Mouse (Mus musculus) neural tube, embryonic 12.5 days (tissue): ENCODE results near the gene Chpf. TPM values are rescaled to one million over a fixed set of nuclear protein-coding genes. Genes with fewer than 3 reads are reported as not detected.
A peak's percentile ranks its signal among the peaks of the same experiment; 100 is the strongest.

ENCODE experiments used
- ATAC-seq: fragments of 200-750 bp; cut with Nextera tagmentation; 2 replicates; pipeline ENCODE4 v1.8.0; 2017; ENCODE audit warnings: low read depth, mild to moderate bottlenecking, moderate TSS enrichment, moderate library complexity; ENCODE audit not compliant: low FRiP score
- H3K27ac ChIP-seq: fragments of 300-500 bp; sonication (generic); 2 replicates; pipeline ENCODE4 v1.5.1; 2016
- H3K27me3 ChIP-seq: fragments of 300-500 bp; sonication (generic); replicated peaks from 2 replicates; pipeline ENCODE4 v1.6.1; 2016; ENCODE audit warnings: mild to moderate bottlenecking
- H3K36me3 ChIP-seq: fragments of 300-500 bp; sonication (generic); 2 replicates; pipeline ENCODE4 v1.6.1; 2016; ENCODE audit warnings: mild to moderate bottlenecking
- H3K4me1 ChIP-seq: fragments of 300-500 bp; sonication (generic); 2 replicates; pipeline ENCODE4 v1.6.1; 2016
- H3K4me2 ChIP-seq: fragments of 300-500 bp; sonication (generic); replicated peaks from 2 replicates; pipeline ENCODE4 v1.6.1; 2016; ENCODE audit warnings: mild to moderate bottlenecking
- H3K4me3 ChIP-seq: fragments of 300-500 bp; sonication (generic); 2 replicates; pipeline ENCODE4 v1.5.1; 2016
- H3K9ac ChIP-seq: fragments of 300-500 bp; sonication (generic); 2 replicates; pipeline ENCODE4 v1.6.1; 2016; ENCODE audit warnings: mild to moderate bottlenecking
- H3K9me3 ChIP-seq: fragments of 300-500 bp; sonication (generic); 2 replicates; pipeline ENCODE4 v1.6.1; 2016; ENCODE audit warnings: mild to moderate bottlenecking
- WGBS: fragments of 180-500 bp; shearing (Covaris S2); methylation state at CpG from one replicate; pipeline ENCODE4 v1.1.7; 2016; 5-methylcytosine and 5-hydroxymethylcytosine counted together
- polyA plus RNA-seq: library from polyadenylated mRNA; unstranded; fragments of >200 nt; fragmentation: Nextera tagmentation; extraction: Ambion mirVana; gene quantifications from 2 replicates; pipeline ENCODE4 v1.2.1, GENCODE M21; 2016

The Chpf gene
- polyA plus RNA-seq, 1 experiment from 2014 or later = 43.6 TPM

DNA sequence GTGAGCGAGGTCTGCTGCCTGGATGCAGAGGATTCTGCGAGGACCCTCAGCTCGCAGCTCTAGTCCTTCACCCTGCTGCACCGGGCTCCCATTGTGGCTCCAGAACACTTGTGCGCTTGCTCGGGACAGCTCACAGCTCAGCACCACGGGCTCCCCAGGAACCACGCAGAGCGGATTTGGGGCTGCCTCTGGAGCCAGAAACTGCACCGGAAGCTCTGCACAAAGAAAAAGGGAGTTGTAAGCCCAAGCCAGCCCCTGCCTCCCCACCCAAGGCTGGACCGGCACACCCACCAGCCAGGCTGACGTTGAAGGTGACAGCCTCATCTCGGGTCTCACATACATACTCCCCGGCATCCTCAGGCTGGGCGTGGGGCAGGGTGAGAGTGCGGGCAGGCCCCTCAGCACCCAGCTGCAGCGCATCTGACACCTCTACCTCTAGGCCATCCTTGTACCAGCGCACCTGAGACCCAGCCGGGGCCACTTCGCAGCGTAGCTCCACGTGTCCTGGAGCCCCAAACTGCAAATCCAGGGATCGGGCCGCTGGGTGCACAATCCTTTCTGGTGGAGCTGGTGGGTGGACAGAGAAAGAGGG lies 13.6 kb upstream of the Chpf start:
- Histone ChIP-seq H3K4me3 (no peak overlapping the region), H3K27ac (no peak overlapping the region), H3K4me1 (peaks cover 6% of the 10 kb centered on the region), H3K9me3 (no peaks in the 10 kb centered on the region), H3K4me2 (no peak overlapping the region), H3K36me3 (peaks cover 13% of the 10 kb centered on the region; the same call in 1 of the 2 replicates), H3K27me3 (peaks cover 33% of the 10 kb centered on the region), H3K9ac (no peak overlapping the region)
- 38% methylated on average over 24 of the region's 24 CpGs for WGBS
- no peak for ATAC-seq

DNA sequence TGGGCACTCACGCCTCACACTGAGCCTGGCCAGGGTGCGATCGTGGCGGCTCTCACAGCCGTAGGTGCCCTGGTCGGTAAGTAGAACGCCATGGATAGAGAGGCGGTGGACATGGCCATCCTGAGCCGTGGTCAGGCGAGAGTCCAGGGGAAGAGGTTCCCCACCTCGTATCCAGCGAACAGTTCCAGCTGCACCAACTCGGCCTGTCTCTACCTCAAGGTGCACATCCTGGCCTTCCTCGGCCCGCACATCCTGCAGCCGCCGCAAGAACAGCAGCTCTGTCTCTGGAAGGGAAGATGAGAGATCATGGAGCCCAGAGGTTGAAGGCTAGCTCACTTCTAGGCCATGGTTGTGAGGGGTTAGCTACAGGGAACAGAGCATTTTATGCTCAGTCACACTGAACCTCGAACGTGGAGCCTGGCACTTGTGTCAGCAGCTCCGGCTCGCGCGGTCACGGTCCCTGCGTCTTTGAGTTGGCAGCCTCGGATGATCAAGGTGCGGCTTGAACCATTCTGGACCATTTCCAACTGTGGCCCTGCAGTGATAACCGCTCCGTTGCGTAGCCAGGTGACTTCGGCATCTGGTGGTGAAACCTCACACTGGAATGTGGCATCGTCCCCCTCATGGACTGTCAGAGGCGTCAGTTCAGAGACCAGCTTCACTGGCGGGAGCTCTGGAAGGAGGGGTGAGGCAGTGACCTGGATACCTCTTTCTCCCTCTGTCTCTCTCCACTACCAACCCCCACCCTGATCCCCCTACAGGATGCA lies 11.9 kb upstream of the Chpf start:
- no peak overlapping the region for H3K4me3 ChIP-seq
- H3K9ac ChIP-seq = no peak overlapping the region
- H3K27ac ChIP-seq = no peak overlapping the region
- H3K4me2 ChIP-seq = no peak overlapping the region
- ATAC-seq = no peak
- peaks cover 49% of the 10 kb centered on the region for H3K27me3 ChIP-seq
- WGBS = 84% methylated on average over 34 of the region's 34 CpGs
- no peaks in the 10 kb centered on the region for H3K9me3 ChIP-seq
- peaks cover 19% of the 10 kb centered on the region for H3K4me1 ChIP-seq
- H3K36me3 ChIP-seq = peaks cover 6% of the 10 kb centered on the region; the same call in 1 of the 2 replicates

DNA sequence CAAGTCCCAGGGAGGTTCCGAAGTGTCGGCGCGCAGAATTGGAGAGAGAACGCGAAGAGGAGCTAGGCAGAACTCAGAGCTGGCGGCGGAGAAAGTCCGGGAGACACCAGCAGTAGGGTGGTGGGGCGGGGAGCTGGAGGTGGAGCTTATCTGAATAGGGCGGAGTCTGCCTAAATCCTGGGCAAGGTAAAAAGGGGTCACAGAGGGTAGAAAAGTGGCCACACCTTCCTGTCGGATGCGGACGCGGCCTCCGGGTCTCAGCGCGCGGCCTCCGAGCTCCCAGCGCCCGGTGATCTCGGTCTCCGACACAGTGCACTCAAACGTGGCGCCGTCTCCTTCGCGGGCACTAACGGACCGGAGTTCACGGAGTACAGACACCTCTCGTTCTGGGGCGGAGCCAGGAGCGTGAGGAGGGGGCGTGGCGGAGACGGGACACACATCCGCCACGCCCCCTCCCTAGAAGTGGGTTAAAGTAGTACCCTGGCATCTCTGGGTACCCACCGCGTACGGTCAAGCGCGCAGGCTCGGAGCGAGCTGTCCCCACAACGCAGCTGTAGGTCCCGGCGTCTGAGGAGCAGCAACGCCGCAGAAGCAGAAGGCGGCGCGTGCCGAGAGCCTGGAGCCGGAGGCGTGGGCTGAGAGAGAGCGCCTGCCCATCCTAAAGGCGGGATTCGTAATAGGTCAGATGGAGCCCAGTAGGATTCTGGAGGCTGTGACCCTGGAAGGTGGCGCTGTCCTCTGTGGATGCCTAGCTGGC lies 8.5 kb upstream of the Chpf start:
- no peak overlapping the region for H3K27ac ChIP-seq
- peaks cover 19% of the 10 kb centered on the region for H3K4me1 ChIP-seq
- H3K4me3 ChIP-seq = peak overlapping the region; percentile 42
- H3K9ac ChIP-seq = peak overlapping the region; percentile 44
- H3K4me2 ChIP-seq = peak overlapping the region; percentile 88
- under 1% methylated on average over 62 of the region's 62 CpGs for WGBS
- H3K27me3 ChIP-seq = peaks cover 76% of the 10 kb centered on the region
- peak; percentile 51 for ATAC-seq
- H3K9me3 ChIP-seq = no peaks in the 10 kb centered on the region
- peaks cover 25% of the 10 kb centered on the region for H3K36me3 ChIP-seq

DNA sequence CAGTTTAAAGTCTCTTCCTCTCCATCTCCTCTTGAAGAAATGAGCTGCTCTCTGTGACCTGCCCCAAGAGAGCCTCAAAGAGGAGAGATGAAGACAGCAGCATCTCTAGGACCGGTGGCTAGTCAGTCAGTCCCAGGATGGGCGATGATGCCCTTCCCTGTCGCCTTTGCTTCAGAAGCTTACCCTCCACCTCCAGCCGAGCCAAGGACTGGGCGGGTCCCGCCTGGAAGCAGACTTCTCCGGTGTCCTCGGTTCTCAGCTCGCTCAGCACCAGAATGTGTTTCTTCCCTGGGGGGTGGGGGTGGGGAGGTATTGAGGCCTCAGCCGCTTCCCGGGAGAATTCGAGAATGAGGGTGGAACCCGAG lies 7.9 kb upstream of the Chpf start:
- 0 out of 2 replicates have a peak, but pooled peaks have one; percentile 14 for ATAC-seq
- peak overlapping the region; percentile 42 for H3K4me3 ChIP-seq
- peak overlapping the region; percentile 88 for H3K4me2 ChIP-seq
- H3K27ac ChIP-seq = no peak overlapping the region
- peaks cover 19% of the 10 kb centered on the region for H3K4me1 ChIP-seq
- WGBS = 1% methylated on average over 13 of the region's 13 CpGs
- H3K9ac ChIP-seq = peak overlapping the region; percentile 44; the same call in 1 of the 2 replicates
- no peaks in the 10 kb centered on the region for H3K9me3 ChIP-seq
- peaks cover 28% of the 10 kb centered on the region for H3K36me3 ChIP-seq
- H3K27me3 ChIP-seq = peaks cover 79% of the 10 kb centered on the region

DNA sequence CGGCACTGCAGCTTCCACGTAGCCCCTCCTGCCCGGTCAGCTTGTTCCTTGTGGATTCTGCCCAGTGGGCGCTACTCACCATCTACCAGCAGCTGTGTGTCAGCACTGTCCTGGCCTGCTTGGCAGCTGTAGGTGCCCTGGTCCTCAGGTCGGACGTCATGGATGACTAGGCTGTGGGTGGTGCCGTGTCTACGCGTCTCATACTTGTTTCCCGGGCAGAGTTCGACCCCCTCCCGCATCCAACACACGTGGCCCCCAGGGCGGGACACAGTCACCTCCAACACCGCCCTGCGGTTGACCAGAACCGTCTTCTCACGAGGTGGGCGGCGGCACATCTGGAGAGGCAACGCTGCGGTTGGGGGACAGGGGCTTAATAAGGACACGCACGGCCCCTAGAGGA lies 7.5 kb upstream of the Chpf start:
- H3K27me3 ChIP-seq = peaks cover 79% of the 10 kb centered on the region
- 4% methylated on average over 24 of the region's 24 CpGs for WGBS
- peaks cover 19% of the 10 kb centered on the region for H3K4me1 ChIP-seq
- H3K9ac ChIP-seq = no peak overlapping the region
- peaks cover 28% of the 10 kb centered on the region for H3K36me3 ChIP-seq
- no peak overlapping the region for H3K27ac ChIP-seq
- H3K9me3 ChIP-seq = no peaks in the 10 kb centered on the region
- no peak overlapping the region for H3K4me3 ChIP-seq
- ATAC-seq = 0 out of 2 replicates have a peak, but pooled peaks have one; percentile 15
- peak overlapping the region; percentile 88 for H3K4me2 ChIP-seq

DNA sequence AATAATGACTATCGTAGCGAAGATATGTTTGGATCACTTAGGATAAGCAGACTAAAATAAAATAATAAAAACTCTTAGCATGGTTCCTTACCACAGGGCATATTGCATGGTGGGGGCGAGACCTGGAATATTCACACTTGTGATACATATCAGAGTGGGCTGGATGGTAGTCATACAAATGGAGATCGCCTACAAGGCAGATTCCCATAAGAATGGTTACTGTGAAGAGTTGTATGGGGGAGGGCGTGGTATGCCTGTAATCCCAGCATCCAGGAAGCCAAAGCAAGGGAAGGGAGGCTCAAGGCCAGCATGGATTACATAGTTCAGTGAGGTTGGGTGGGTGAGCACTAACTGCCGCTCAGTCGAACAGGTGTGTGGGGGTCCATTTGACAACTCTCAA lies 1.6 kb upstream of the Chpf start:
- peak overlapping the region; percentile 84; the same call in 1 of the 2 replicates for H3K4me3 ChIP-seq
- peak overlapping the region; percentile 93 for H3K4me2 ChIP-seq
- no peak overlapping the region for H3K27ac ChIP-seq
- peaks cover 32% of the 10 kb centered on the region for H3K36me3 ChIP-seq
- no peaks in the 10 kb centered on the region for H3K9me3 ChIP-seq
- no peak for ATAC-seq
- WGBS = 79% methylated on average over 7 of the region's 7 CpGs
- H3K9ac ChIP-seq = no peak overlapping the region
- peaks cover 36% of the 10 kb centered on the region for H3K4me1 ChIP-seq
- H3K27me3 ChIP-seq = peaks cover 33% of the 10 kb centered on the region

DNA sequence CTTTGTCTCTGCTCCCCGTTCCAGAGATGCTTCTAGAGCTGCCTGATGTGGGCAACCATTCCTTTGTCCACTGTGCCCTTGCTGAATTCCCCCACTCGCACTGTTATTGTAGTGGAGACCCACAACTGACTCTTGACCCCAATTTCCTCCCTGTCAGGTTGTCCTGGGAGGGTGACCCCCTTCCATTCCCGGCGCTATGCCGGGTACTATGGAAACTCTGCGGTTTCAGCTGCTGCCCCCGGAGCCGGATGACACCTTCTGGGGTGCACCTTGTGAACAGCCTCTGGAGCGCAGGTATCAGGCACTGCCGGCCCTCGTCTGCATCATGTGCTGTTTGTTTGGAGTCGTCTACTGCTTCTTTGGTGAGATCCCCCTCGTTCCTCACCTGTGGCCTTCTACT lies 929 bp upstream of the Chpf start:
- H3K4me1 ChIP-seq = peaks cover 36% of the 10 kb centered on the region
- peak overlapping the region; percentile 80 for H3K9ac ChIP-seq
- no peak for ATAC-seq
- H3K4me3 ChIP-seq = peak overlapping the region; percentile 84
- 23% methylated on average over 13 of the region's 13 CpGs for WGBS
- 0 out of 2 replicates have a peak overlapping the region, but pooled peaks have one; percentile 69 for H3K27ac ChIP-seq
- H3K9me3 ChIP-seq = no peaks in the 10 kb centered on the region
- H3K27me3 ChIP-seq = peaks cover 26% of the 10 kb centered on the region
- peak overlapping the region; percentile 93 for H3K4me2 ChIP-seq
- H3K36me3 ChIP-seq = peaks cover 34% of the 10 kb centered on the region

DNA sequence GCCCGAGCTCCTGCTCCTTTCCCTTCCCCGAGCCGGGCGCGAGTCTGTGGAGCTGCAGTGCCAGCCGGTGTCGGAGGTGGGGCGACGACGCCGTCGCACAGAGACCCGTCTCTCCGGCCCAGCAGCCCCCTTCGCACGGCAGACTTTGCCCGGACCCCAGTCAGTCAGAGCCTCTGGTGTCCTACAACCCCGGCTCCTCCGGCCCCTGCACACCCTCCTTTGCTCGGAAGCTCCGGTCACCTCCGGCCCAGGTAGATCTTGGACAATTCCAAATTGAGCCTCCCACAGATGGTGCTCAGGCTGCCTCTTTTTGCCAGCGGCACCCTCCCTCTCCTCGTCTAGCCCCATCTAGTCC lies 505 bp upstream of the Chpf start:
- no peak for ATAC-seq
- peak overlapping the region; percentile 84 for H3K4me3 ChIP-seq
- WGBS = under 1% methylated on average over 24 of the region's 24 CpGs
- H3K27me3 ChIP-seq = peaks cover 22% of the 10 kb centered on the region
- H3K4me1 ChIP-seq = peaks cover 36% of the 10 kb centered on the region
- peak overlapping the region; percentile 93 for H3K4me2 ChIP-seq
- H3K9ac ChIP-seq = peak overlapping the region; percentile 80
- H3K9me3 ChIP-seq = no peaks in the 10 kb centered on the region
- peak overlapping the region; percentile 69; the same call in 1 of the 2 replicates for H3K27ac ChIP-seq
- peaks cover 34% of the 10 kb centered on the region for H3K36me3 ChIP-seq

DNA sequence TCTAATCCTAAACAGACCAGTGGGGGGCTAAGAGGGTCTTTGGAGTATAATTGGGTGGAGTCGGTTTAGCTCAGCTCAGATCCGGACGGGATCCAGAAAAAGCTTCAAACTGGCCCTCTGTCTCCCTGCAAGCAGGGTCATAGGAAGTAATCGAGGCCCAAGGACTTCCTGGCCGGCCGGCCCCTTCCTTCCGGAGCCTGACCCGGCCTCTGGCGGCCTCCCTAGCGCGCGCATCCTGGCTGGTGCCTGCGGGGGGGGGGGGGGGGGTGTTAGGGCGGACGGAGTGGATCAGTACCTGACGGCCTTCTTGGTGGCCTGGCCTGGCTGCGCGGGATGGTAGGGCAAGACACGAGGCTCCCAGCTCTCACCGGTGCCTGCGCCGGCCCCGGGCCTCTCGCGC lies 610 bp downstream of the Chpf start:
- peaks cover 40% of the 10 kb centered on the region for H3K36me3 ChIP-seq
- H3K4me1 ChIP-seq = peaks cover 36% of the 10 kb centered on the region
- ATAC-seq = no peak; the same call in 1 of the 2 replicates
- peak overlapping the region; percentile 80 for H3K9ac ChIP-seq
- H3K4me3 ChIP-seq = peak overlapping the region; percentile 84
- WGBS = under 1% methylated on average over 21 of the region's 25 CpGs
- peaks cover 14% of the 10 kb centered on the region for H3K27me3 ChIP-seq
- H3K9me3 ChIP-seq = no peaks in the 10 kb centered on the region
- peak overlapping the region; percentile 69 for H3K27ac ChIP-seq
- H3K4me2 ChIP-seq = peak overlapping the region; percentile 93

DNA sequence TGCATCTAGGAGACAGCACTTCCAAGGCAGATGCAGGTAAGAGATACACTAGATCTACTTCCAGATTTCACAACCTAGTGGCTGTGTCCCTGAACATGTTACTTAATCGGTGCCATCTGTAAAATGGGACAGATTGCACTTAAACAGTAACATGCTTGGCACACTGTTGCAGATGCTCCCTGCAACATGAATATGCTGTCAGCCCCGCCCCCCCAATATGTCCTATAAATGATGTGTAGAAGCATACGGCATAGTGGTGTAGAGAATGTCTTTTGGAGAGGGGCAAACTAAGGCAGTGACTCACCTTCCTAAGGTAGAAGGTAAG lies 1.2 kb downstream of the Chpf start:
- peak overlapping the region; percentile 84; the same call in 1 of the 2 replicates for H3K4me3 ChIP-seq
- H3K27me3 ChIP-seq = peaks cover 9% of the 10 kb centered on the region
- WGBS = 53% methylated on average over 3 of the region's 3 CpGs
- H3K4me1 ChIP-seq = peaks cover 36% of the 10 kb centered on the region
- no peaks in the 10 kb centered on the region for H3K9me3 ChIP-seq
- peak overlapping the region; percentile 93 for H3K4me2 ChIP-seq
- peak overlapping the region; percentile 80; the same call in 1 of the 2 replicates for H3K9ac ChIP-seq
- peaks cover 45% of the 10 kb centered on the region for H3K36me3 ChIP-seq
- no peak for ATAC-seq
- H3K27ac ChIP-seq = no peak overlapping the region

DNA sequence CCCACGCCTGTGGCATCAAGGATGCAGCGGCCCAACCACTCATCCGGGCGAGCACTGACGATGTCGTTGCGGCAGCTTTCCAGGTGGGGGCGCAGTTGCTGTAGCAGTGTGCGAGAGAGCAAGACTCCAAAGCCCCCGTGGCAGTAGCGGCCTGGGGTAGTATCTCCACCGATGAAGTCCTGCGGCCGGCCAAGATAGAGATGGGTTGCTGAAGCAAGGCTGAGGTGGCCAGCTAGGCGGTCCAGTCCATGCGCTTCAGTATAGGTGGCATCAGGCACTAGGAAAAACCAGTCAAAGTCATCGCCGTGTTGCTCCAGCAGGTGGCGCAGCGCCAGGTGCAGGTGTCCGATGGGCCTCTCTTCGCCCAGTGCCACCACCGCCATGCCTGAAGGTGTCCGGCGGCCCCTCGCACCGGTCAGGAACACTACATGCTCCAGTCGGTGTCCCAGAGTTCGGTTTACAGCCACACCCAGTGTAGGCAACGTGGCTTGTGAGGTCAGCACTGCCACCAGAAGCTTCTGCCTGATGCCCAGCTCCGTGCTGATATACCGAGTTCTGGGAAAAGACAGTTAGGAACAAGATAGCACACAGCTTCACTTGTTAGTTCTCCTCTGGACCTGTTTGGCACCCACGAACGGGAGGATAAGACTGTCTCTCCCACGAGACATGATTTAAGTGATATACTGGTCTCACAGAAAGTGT lies 1.7 kb downstream of the Chpf start:
- H3K27ac ChIP-seq = no peak overlapping the region
- H3K9me3 ChIP-seq = no peaks in the 10 kb centered on the region
- peak overlapping the region; percentile 18 for H3K4me3 ChIP-seq
- H3K27me3 ChIP-seq = peaks cover 3% of the 10 kb centered on the region
- ATAC-seq = no peak
- H3K9ac ChIP-seq = no peak overlapping the region
- peaks cover 45% of the 10 kb centered on the region for H3K36me3 ChIP-seq
- WGBS = 13% methylated on average over 35 of the region's 35 CpGs
- peaks cover 36% of the 10 kb centered on the region for H3K4me1 ChIP-seq
- H3K4me2 ChIP-seq = peak overlapping the region; percentile 93
